Mouse (Mus musculus): ENCODE measurements around the gene Cldn2. TPM values are rescaled to one million over a fixed set of nuclear protein-coding genes. Genes with fewer than 3 reads are reported as not detected.

Cldn2 gene
- not detected for total RNA-seq (2023)

DNA sequence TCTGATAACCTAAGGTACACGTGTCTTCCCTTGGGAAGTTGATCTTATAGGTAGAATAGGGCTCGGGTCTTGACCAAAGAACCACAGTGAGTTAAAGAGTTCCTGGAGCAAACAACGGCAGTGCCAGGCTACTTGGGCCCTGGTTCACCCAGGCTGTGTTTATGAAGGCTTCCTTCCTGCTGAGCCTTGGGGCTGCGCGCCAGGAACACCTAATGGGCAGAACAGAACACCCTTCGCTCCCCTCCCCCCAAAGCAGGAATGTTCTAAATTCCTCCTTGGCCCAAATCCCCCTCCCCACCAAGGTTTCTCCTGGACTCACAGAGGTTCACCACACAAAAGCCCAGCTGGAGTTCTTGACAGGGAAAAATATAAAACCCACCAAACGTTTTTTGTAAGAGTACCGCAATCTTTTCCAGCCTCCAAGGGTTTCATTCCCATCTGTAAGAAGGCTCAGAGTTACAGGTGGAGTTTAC, at the start of gene Cldn2:
TSS of gene Cldn2 (plus strand) at position 423 of the 473 bp plus-strand sequence.

DNA sequence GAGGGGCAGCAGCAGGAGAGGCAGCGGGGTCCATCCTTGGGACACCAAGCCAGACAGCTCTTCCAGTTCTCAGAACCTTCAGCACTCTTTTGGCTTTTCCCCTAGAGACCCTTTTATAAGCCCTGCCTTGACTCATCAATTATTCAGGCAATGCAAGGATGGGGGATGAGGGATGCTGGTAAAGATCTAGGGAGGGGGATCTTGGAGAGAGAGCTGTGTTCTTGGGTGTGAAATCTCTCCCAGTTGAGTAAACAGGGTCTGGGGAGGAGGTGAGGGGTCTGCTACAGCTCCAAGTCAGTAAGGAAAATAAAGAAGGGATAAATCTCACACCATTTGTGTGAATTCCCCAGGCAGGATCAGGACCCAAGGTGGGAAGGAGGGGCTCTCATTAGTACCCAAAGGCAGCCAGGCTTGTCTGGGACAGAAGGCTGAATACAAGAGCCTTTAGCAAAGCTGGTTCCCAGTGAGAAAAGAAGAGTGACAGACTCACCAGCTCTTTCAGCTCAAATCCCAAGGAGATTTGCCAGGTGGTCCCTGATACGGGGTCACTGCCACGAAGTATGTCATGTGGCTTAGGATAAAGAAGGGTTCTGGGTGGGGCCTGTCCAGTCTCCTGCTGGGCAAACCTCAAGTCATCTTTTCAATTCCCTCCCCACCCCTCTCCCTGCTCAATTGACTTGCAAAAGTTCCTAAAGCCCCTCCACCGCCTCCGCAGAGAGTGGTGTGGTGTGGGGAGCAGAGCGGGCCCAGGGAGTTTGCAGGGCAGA, 18.2 kb upstream of the Cldn2 start, which contains the start of gene Ripply1:
TSS of gene Ripply1 (minus strand) at position 76 of the 767 bp plus-strand sequence.

Other genes with a start within 250 kb of the Cldn2 start
- 0.53 TPM for gene Rnf128, start 237.5 kb upstream of the Cldn2 start, total RNA-seq (2023)
- 9.6 TPM for gene Tbc1d8b, start 115.8 kb upstream of the Cldn2 start, total RNA-seq (2023)
- gene Gm15013, start 86.3 kb upstream of the Cldn2 start, total RNA-seq (2023) = not detected
- not detected for gene Ripply1, start 18.5 kb upstream of the Cldn2 start, total RNA-seq (2023)
- gene Morc4, start 70.8 kb downstream of the Cldn2 start, total RNA-seq (2023) = not detected
- gene Rbm41, start 197.8 kb downstream of the Cldn2 start, total RNA-seq (2023) = 38.1 TPM